ENCODE assay signal across 14 mouse cellular contexts in the genomic region with DNA sequence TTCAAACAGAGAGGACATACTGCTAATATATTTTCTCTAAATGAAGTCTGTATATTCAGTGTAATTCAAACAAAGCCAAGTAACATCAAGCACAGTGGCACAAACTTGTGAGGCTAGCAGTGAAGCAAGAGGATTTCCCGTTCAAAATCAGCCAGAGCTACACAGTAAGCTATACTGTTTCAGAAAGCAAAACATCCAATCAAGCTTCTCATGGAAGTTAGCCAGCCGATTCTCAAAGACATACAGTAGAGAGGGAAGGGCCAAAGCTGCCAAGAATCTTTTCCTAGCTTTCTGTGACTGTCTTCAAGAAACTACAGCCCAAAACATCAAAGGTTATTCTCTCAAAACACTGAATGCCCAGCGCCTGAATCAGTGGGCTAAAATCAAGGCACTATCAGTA. TPM values are rescaled to one million over a fixed set of nuclear protein-coding genes. Genes with fewer than 3 reads are reported as not detected.
A peak's percentile ranks its signal among the peaks of the same experiment; 100 is the strongest.
DNase-seq lines count a peak whose midpoint lies in the region; ATAC-seq and TF ChIP-seq lines count a peak whose summit lies in the region.
"Had no signal": no experiment of that assay in that cellular context is flagged by ENCODE, and none has a peak within 500 bp of the region (broad histone marks: within the 10 kb centered on the region; RNA-seq: fewer than 3 reads in every experiment).

No protein-coding gene starts in this region.

- no peak overlapping the region for H3K4me3 ChIP-seq in forebrain, postnatal 0 days (ENCODE audit: low read depth, low read length)
- no peak overlapping the region for H3K4me3 ChIP-seq in forebrain, embryonic 13.5 days
- no peak overlapping the region for H3K4me3 ChIP-seq in hindbrain, embryonic 14.5 days (replicated peaks; ENCODE audit: low read length)
- H3K4me3 ChIP-seq in hindbrain, embryonic 11.5 days (ENCODE audit: low read depth, low read length), result no peak overlapping the region

- DNase-seq in forebrain, postnatal 0 days, result peak; percentile 52
- no peak for DNase-seq in hindbrain, embryonic 14.5 days (ENCODE audit: low spot score)
- no peak for DNase-seq in hindbrain, embryonic 11.5 days (ENCODE audit: low spot score)
- DNase-seq in lung, postnatal 36 days, result peak; percentile 13
- DNase-seq in lung, postnatal 4 days, result no peak
- DNase-seq in telencephalon, adult 2 months (ENCODE audit: low read depth, low spot score), result peak; percentile 12
- DNase-seq: cerebellum, adult 8-10 months; gastrocnemius, postnatal 25 days; kidney, postnatal 4 days; right cerebral cortex, postnatal 14 days; thymus, adult 2 months had no signal

- no peaks in the 10 kb centered on the region for H3K4me1 ChIP-seq in forebrain, postnatal 0 days (ENCODE audit: insufficient read depth)
- 0 out of 2 replicates have a peak, but pooled peaks cover 5% of the 10 kb centered on the region for H3K4me1 ChIP-seq in forebrain, embryonic 13.5 days
- peaks cover 6% of the 10 kb centered on the region; the same call in 1 of the 2 replicates for H3K4me1 ChIP-seq in hindbrain, embryonic 14.5 days (replicated peaks; ENCODE audit: control insufficient read depth, insufficient read depth, low read length)
- no peaks in the 10 kb centered on the region for H3K4me1 ChIP-seq in hindbrain, embryonic 11.5 days (replicated peaks; ENCODE audit: control insufficient read depth, insufficient read depth, low read length)

- H3K36me3 ChIP-seq in forebrain, postnatal 0 days (ENCODE audit: insufficient read depth), result no peaks in the 10 kb centered on the region
- H3K36me3 ChIP-seq in forebrain, embryonic 13.5 days (ENCODE audit: poor library complexity, severe bottlenecking), result no peaks in the 10 kb centered on the region
- H3K36me3 ChIP-seq in hindbrain, embryonic 14.5 days (replicated peaks; ENCODE audit: control insufficient read depth, insufficient read depth), result no peaks in the 10 kb centered on the region
- no peaks in the 10 kb centered on the region for H3K36me3 ChIP-seq in hindbrain, embryonic 11.5 days (ENCODE audit: control insufficient read depth, insufficient read depth, low read length)

- H3K4me2 ChIP-seq in forebrain, postnatal 0 days (ENCODE audit: low read depth), result no peak overlapping the region
- H3K4me2 ChIP-seq in forebrain, embryonic 13.5 days, result no peak overlapping the region
- no peak overlapping the region for H3K4me2 ChIP-seq in hindbrain, embryonic 14.5 days (replicated peaks)
- no peak overlapping the region for H3K4me2 ChIP-seq in hindbrain, embryonic 11.5 days (replicated peaks; ENCODE audit: low read depth, low read length)

- H3K27ac ChIP-seq in forebrain, postnatal 0 days (ENCODE audit: low read depth, low read length), result no peak overlapping the region
- H3K27ac ChIP-seq in forebrain, embryonic 13.5 days, result no peak overlapping the region
- peak overlapping the region; percentile 66 for H3K27ac ChIP-seq in hindbrain, embryonic 14.5 days
- no peak overlapping the region for H3K27ac ChIP-seq in hindbrain, embryonic 11.5 days (ENCODE audit: low read depth, low read length)

- ATAC-seq in forebrain, postnatal 0 days, result no peak
- ATAC-seq in forebrain, embryonic 13.5 days, result no peak
- ATAC-seq in hindbrain, embryonic 14.5 days (ENCODE audit: low FRiP score), result no peak
- no peak for ATAC-seq in hindbrain, embryonic 11.5 days (ENCODE audit: low FRiP score)
- no peak for ATAC-seq in CD4-positive, CD25-positive, alpha-beta regulatory T cell, adult 4 months
- ATAC-seq: activated CD4-positive, CD25-positive, alpha-beta regulatory T cell, adult 4 months had no signal

- no peak overlapping the region for H3K9ac ChIP-seq in forebrain, postnatal 0 days
- no peak overlapping the region for H3K9ac ChIP-seq in forebrain, embryonic 13.5 days
- no peak overlapping the region for H3K9ac ChIP-seq in hindbrain, embryonic 14.5 days
- H3K9ac ChIP-seq in hindbrain, embryonic 11.5 days (ENCODE audit: low read depth, low read length), result no peak overlapping the region

- TF ChIP-seq CTCF in forebrain, postnatal 0 days (IDR thresholded peaks at IDR 0.05; ENCODE audit: low read depth), result no peak

- H3K9me3 ChIP-seq in forebrain, postnatal 0 days (ENCODE audit: low read length), result no peaks in the 10 kb centered on the region
- no peaks in the 10 kb centered on the region for H3K9me3 ChIP-seq in forebrain, embryonic 13.5 days (replicated peaks)
- H3K9me3 ChIP-seq in hindbrain, embryonic 14.5 days (ENCODE audit: control insufficient read depth, low read length), result no peaks in the 10 kb centered on the region
- no peaks in the 10 kb centered on the region for H3K9me3 ChIP-seq in hindbrain, embryonic 11.5 days (ENCODE audit: control insufficient read depth, low read length)

- no peaks in the 10 kb centered on the region for H3K27me3 ChIP-seq in forebrain, postnatal 0 days (ENCODE audit: insufficient read depth, low read length)
- no peaks in the 10 kb centered on the region for H3K27me3 ChIP-seq in forebrain, embryonic 13.5 days
- H3K27me3 ChIP-seq in hindbrain, embryonic 14.5 days (ENCODE audit: control insufficient read depth, insufficient read depth, low read length), result no peaks in the 10 kb centered on the region
- H3K27me3 ChIP-seq in hindbrain, embryonic 11.5 days (ENCODE audit: control insufficient read depth, insufficient read depth, low read length), result no peaks in the 10 kb centered on the region

- WGBS in forebrain, postnatal 0 days, result 24% methylated on average over 3 of the region's 3 CpGs
- 57% methylated on average over 3 of the region's 3 CpGs for WGBS in forebrain, embryonic 13.5 days
- WGBS in hindbrain, embryonic 14.5 days, result 72% methylated on average over 3 of the region's 3 CpGs
- WGBS in hindbrain, embryonic 11.5 days, result 78% methylated on average over 3 of the region's 3 CpGs

RNA-seq across cellular contexts. Expression of a gene that starts 15.9 kb away (rescaled TPM):
- 88.4 and 107 TPM in 2 replicates for total RNA-seq in forebrain, postnatal 0 days (2014; rRNA removed)
- polyA plus RNA-seq in forebrain, postnatal 0 days (2015; fragmentation: Nextera tagmentation; extraction: Ambion mirVana), result 9.9 and 14.8 TPM in 2 replicates
- polyA plus RNA-seq in forebrain, embryonic 13.5 days (2015; fragmentation: Nextera tagmentation; extraction: Ambion mirVana), result 14.1 and 14.3 TPM in 2 replicates
- 36.1 and 36.4 TPM in 2 replicates for polyA plus RNA-seq in hindbrain, embryonic 14.5 days (2014; fragmentation: Nextera tagmentation; extraction: Ambion mirVana)
- 20.7 and 25.7 TPM in 2 replicates for polyA plus RNA-seq in hindbrain, embryonic 11.5 days (2014; fragmentation: Nextera tagmentation; extraction: Ambion mirVana)
- polyA plus RNA-seq in CD4-positive, CD25-positive, alpha-beta regulatory T cell, adult 4 months (2017; shearing (Covaris generic)), result 10 to 100 TPM; 14.0 to 17.4 TPM

RNA-seq across cellular contexts. Expression of a gene that starts 31.1 kb away (rescaled TPM):
- total RNA-seq in forebrain, postnatal 0 days (2014; rRNA removed), result 48.0 and 52.9 TPM in 2 replicates
- polyA plus RNA-seq in forebrain, postnatal 0 days (2015; fragmentation: Nextera tagmentation; extraction: Ambion mirVana), result 38.0 and 45.5 TPM in 2 replicates
- 49.5 and 53.9 TPM in 2 replicates for polyA plus RNA-seq in forebrain, embryonic 13.5 days (2015; fragmentation: Nextera tagmentation; extraction: Ambion mirVana)
- 42.0 and 46.8 TPM in 2 replicates for polyA plus RNA-seq in hindbrain, embryonic 14.5 days (2014; fragmentation: Nextera tagmentation; extraction: Ambion mirVana)
- 35.4 and 38.0 TPM in 2 replicates for polyA plus RNA-seq in hindbrain, embryonic 11.5 days (2014; fragmentation: Nextera tagmentation; extraction: Ambion mirVana)
- 10 to 100 TPM; 13.8 to 15.8 TPM for polyA plus RNA-seq in CD4-positive, CD25-positive, alpha-beta regulatory T cell, adult 4 months (2017; shearing (Covaris generic))

Comparison
In these comparisons a context has a peak if more than half of its experiments do, and no peak if none do; other contexts are left out.
1. DNase-seq: peak in forebrain, postnatal 0 days (single experiment), lung, postnatal 36 days (single experiment) and telencephalon, adult 2 months (single experiment); none in hindbrain, embryonic 14.5 days (single experiment), hindbrain, embryonic 11.5 days (single experiment) and lung, postnatal 4 days (0 of 2).